Mouse (Mus musculus): ENCODE measurements around the gene H2afy.

DNA sequence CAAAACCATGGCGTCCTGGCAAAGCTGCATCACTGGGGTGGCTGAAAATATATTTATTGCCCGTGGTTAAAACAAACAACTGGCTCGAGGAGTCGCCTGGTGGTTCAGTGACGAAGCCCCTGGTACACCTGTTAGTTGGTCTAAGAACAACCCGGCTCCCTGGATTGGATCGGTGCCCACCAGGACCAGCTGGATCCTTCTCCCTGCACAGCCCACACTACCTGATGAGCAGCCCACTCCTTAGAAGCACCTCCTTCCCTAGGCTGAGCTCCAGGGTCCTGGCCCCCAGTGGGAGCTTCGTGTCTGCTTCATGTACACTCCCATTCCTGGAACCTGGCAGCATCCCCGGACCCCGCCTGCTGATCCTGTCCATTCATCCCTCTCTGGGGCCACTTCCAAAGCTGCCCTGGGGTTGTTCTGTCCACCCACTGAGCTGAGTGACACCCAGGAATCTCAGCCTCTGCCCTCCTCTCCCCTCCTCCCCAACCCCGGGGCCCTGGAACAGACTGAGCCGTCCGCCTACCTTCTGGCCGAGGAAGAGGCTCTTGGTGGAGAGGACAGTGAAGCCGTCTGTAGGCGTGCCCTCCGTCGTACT, 40.5 kb downstream of the H2afy start:
- TF ChIP-seq CTCF (IDR thresholded peaks at IDR 0.05; ENCODE audit: borderline replicate concordance, control insufficient read depth, extremely low read depth, insufficient read depth, low read length, poor library complexity) = no peak
- no peak for TF ChIP-seq POLR2A (IDR thresholded peaks at IDR 0.05; ENCODE audit: control insufficient read depth, extremely low read depth, insufficient read depth, low read length, poor library complexity)

Measured in thymus, adult 2 months (tissue).